Mouse (Mus musculus) cerebellum, adult 11 months (tissue): ENCODE data around the gene Pcmt1.

ENCODE experiments used
- DNase-seq: peaks from one replicate; pipeline ENCODE4 v3.0.0; 2022

Gene Pcmt1

DNA sequence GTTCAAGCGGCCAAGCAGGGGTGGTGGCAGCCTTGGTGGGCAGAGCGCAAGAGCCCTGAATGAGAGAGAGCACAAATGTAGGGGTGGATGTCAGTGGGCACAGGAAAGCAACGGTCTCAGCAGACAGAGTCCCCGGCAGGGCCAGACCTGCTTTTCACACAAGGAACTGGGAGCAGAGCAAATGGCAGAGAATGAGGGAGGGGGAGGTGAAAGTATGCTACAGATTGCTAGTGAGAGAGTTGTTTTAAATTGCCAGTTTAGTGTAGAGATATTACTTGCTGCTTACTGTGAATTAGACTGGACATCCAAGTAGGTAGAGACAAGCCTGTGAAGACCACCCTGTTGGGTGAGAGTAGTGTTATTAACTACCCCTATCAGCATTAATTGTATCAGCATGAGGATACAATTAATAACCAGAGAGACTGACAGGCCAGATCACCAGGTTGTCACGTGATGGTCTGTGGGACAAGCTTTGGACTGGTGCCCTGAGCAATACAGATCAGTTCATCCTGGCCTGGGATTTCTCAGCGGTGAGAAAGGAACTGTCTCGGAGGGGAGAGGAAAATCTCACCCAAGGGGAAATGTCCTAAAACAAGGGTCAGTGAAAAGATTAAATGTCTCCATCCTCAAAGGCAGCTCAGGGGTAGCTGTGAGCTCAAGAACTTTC, 97.9 kb downstream of the Pcmt1 start:
- no peak for DNase-seq

DNA sequence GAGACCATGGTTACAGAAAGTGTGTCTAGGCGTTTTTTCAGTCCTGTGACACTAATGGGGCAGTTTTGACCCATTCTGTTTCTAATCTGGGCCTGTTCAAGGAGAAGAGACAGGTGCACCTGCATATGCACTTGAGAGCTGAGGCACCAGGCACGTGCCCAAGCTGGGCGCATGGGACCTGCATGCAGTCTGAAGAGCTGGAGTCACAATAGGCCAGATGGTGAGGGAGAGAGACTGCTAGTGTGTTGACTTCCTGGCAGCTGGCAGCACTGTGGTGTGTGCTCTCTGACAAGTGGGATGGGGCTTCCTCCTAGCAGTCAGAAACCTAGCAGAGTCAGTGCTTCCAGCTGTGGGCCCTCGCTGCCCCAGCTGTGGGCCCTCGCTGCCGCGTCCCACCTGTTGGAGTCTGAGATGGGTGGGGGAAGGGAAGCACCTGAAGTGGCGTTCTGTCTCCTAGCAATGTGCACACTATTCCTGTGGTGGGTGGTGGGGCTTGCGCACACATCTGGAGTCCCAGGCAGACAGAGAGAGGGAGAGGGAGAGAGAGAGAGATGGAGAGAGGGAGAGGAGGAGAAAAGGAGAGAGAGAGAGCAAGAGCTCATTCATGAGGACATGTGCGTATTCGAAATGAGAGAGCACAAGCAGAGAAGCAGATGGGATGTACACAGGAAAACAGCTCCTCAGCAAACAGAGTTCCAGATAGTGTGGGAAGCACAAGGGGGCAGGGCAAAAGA, 98.6 kb downstream of the Pcmt1 start:
- DNase-seq, result no peak

DNA sequence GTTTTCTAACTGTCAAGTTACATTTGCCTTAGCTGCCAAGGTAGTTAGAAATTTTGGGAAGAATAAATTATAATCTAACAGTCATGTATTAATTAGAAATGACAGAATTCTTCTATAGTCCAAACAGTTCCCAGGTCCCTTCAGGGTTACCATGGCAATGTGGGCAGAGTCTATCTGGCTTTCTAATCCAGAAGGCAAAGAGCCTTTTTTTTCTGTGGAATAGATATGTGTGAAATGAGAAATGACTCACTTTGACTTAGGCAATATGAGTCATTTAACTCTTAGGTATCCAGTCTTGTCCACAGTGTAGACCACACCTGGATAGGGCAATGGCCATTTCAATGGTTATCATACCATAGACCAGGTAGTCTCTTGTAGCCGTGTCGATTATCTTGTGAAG, 99.5 kb downstream of the Pcmt1 start:
- DNase-seq, result no peak
